Mouse (Mus musculus) brain, adult 2 months (tissue): Measurements from ENCODE around the gene 4930404H24Rik.
A peak's percentile ranks its signal among the peaks of the same experiment; 100 is the strongest.

Experiments used
- DNase-seq: peaks from one replicate; pipeline ENCODE4 v3.0.0; 2011; ENCODE audit warnings: low read depth, low spot score

The 4930404H24Rik gene

DNA sequence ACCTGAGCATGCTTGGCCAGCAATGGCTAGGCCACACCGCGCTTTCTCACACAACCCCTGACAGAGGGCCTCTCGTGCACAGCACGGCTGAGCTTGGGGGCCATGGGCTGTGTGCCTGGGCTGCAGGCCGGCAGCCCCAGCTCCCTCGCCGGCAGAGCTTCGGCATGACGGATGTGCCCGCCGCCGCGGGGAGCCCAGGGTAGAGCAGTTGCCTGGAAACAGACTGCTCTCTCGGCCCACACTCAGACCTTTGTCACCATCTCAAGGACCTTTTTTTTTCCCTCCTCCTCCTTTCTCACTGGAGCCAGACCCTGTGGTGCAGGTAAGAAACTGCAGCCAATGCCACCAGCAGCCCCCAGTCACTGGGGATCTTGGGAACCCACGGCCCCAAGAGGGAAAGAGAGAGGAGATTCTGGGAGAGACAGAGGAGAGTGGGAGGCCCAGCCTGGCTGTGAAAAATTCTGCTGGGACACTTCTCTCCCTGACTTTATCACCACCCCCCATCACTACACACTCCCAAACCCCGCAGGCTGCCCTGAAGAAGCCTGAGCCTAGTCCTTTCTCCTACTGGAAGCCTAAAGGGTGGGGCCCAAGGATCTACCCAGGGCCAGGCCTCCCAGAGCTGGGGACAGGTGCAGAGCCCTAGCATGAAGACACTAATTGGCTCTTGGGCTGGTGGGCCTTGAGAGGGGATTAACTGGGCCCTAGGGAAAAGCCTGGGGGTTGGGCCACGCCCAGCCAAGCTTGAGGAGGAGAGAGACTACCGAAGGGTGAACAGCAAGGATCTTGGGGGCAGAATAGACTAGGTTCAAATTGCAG lies 16.8 kb downstream of the 4930404H24Rik start:
- peak; percentile 81 for DNase-seq

DNA sequence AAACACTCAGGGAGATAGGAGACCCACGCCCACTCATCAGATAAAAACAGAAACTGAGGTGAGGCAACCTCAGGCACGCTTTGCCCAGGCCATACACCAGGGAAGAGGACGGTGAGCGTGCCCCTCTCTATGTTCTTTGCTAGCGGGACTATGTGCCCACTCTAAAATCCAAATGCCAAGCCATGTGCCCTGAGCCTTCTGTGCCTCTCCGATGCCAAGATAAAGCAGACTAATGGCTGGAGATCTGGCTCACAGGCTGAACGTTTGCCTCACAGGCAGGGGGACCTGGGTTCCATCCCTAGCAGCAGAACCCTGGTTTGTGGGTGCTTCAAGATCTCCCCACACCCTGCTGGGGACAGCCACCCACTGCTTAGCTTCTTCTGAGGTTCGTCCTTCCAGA lies 17.5 kb downstream of the 4930404H24Rik start:
- peak; percentile 79 for DNase-seq

GRCm38 (mm10) chr2:153511562-153511961 lies 19.0 kb downstream of the 4930404H24Rik start:
- no peak for DNase-seq

DNA sequence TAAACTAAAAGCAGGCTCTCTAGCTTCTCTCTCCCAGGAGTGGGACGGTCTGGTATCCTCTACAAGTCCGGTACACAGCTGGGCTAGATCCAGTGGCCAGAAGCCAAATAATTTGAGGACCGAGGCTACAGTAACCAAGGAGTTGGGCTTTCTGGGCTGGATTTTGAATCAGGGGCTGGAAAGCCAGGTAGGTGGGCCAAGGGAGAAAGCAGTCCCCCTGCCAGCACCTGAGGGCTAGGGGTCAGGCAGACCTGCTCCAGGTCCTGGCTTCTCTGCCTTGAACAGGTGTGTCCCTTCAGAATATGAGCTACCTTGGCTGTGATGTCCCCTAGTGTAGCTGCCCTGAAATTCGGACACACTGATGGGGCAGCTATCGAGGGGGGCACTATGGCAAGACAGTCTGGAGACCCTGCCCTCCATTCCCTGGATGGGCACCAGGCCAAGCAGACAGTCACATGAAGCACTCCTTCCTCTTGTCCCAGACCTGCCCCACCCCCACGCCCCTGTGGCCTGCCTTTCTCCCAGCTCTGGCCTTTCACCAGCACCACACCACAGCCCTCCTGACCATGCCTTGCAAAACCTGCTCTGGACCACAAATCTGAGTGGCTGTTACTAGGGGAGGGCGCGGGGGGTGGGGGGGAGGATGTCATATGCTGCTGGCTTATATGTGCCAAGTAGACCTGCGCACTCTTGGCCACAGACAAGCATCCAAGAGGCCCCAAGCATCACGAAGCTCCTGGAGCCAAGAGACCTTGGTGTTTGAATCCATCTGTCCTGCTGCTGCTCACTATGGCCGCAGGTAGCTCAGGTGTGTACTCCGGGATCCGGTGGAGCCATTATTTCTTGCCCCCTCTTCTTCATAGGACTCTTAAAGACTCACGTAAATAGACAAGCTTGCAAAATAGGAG lies 20.1 kb downstream of the 4930404H24Rik start:
- peak; percentile 88 for DNase-seq

GRCm38 (mm10) chr2:153513983-153514382 lies 21.4 kb downstream of the 4930404H24Rik start:
- peak; percentile 70 for DNase-seq

DNA sequence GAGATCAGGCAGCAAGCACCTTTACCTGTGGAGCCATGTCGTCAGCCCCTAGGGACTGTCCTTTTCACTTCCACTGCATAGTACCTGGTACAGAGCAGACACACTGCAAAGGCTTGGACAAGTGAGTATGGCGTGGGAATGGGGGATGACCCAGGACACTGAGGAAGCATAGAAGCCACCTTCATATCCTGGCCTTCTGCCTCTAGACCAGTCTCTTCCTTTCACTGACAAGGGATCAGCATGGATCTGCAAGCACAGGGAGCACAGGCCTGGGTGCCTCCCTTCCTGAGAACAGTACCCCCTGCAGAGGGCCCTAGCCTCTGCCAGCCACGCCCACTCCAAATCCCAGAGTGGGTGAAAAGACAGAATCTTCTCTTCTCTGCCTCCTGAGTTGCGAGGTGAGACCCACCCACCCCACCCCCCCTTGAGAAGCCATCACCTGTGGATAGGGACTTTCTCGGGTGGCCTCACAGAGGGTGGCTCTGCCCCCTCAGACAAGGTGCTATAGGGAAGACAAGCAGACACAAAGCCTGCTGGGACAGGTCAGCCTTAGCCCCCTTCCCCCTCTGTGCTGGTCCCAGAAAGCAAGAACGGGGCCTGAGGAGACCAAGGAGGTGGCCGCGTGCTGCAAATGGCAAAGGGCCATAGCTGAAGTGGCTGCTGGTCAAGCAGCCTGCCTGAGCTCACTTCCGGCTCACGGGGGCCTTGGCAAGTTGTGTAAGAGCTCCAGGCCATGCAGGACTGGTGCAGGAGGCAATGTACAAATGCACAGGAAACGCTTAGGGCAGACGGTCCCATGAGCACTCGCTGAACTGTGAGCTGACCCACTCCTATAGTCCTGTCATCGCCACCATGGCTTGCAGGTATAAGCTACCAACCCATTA lies 22.1 kb downstream of the 4930404H24Rik start:
- DNase-seq, result peak; percentile 66

DNA sequence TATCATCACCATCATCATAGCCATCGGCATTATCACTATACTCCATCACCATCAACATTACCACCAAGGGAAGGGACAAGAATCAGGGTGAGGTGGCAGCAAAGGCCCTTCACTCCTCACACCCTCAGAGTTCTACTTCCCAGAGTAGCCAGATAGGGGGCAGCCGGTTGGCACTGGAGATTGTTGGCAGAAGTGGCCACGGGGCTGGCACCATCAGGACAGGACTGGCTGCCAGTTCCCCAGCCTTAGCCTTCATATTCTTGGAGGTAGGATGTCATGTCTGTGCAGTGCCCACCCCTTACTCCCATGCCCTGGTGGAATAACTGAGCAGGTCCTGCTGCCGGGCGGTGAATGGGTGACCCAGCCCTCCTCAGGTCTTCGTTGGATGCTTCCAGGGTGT lies 23.0 kb downstream of the 4930404H24Rik start:
- peak; percentile 66 for DNase-seq

GRCm38 (mm10) chr2:153516961-153517360 lies 24.4 kb downstream of the 4930404H24Rik start:
- DNase-seq, result no peak

DNA sequence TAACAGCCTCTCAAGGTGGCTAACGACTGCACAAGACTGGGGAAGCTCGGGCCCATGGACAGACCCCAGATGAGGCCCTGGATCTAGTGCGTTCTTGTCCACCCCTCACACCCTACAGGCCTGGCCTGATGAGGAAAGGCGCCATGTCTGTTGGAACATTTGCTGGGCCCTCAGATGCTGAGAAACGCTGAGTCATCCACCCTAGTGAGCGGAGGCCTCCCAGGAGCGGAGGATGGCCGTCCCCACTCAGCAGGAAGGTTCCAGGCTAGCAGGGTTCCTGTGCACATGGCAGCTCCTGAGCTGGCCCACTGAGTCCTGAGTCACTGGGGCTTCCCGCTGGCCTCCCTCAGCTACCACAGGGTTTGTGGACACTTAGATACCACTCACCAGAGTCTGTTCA lies 27.5 kb downstream of the 4930404H24Rik start:
- DNase-seq, result peak; percentile 75

DNA sequence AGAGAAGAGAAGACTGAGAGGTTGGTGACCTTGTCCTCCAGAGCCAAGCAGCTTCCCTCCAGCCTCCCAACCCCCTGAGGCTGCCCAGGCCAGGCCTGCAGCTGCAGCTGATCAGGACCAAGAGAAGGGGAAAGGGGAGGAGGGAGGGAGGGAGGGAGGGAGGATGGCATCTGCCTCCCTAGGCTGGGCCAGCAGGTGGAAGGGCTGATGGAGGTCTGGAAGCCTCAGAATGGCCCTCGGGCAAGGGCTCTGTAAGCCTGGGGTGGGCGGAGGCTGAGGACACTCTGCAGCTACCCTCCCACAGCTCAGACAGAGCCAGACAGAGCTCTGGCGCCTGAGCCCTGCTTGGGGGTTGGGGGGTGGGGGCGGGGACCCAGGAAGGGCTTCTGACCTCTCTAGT lies 29.7 kb downstream of the 4930404H24Rik start:
- no peak for DNase-seq

DNA sequence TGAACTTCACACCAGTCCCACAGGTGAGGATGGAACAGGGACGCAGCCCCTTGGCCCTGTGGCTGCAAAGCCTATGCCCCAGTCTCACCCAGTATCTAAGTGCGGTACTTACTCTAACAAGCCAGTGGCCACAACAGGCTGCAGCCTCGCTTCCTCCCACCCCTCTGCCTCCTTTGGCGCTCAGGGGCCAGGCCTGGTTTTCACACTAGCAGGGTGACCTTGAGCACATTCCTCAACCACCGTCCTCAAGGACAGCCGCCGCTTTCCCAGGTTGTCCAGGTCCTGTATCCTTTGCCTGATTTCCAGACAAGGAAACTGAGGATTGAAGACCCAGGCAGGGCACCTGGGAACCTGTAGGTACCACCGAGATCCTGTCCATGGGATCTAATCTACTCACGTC lies 30.6 kb downstream of the 4930404H24Rik start:
- DNase-seq, result no peak

DNA sequence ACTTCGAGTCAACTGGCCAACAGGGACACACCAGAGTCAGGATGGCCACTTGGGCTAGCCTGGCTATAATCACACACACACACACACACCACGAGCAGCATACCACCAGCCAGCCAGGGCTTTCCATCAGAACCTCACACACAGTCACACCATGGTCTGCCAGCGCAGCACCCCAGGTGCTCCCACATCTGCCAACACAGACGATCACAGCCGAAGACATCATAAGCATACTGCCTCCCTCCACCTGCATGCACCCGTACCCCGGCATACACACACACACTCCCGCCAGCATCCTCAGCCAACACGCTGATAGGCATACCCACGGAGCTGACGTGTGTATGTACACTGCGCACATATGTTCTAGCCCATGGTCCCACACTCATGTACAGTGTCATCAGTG lies 31.1 kb downstream of the 4930404H24Rik start:
- DNase-seq, result no peak

DNA sequence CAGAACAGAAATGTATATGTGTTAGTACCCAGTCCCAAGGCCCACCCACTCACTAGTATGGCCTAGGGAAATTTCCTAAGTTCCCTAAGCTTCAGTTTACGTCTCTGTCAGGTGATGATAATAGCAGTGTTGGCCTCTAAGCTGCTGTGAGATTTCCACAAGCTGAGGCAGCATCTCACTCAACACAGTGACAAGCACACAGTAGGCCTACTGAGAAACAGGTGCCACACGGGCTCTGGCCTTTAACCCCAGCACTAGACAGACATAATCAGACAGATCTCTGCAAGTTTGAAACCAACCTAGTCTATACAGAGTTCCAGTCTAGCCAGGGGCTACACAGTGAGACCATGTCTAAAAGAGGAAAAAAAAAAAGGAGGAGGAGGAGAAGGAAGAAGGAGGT lies 32.1 kb downstream of the 4930404H24Rik start:
- DNase-seq, result no peak

- no peak for DNase-seq
These were observed 33.3 kb downstream of the 4930404H24Rik start for GRCm38 (mm10) chr2:153525906-153526311.

GRCm38 (mm10) chr2:153526850-153527530 lies 34.4 kb downstream of the 4930404H24Rik start:
- no peak for DNase-seq

- no peak for DNase-seq
These were observed 35.3 kb downstream of the 4930404H24Rik start for GRCm38 (mm10) chr2:153527580-153528531.

GRCm38 (mm10) chr2:153528571-153529364 lies 36.2 kb downstream of the 4930404H24Rik start:
- peak; percentile 74 for DNase-seq

GRCm38 (mm10) chr2:153529365-153529781 lies 36.8 kb downstream of the 4930404H24Rik start:
- no peak for DNase-seq
